Mouse (Mus musculus) small intestine, adult 2 months (tissue): Measurements from ENCODE around the gene 3110082J24Rik.

Experiments
- CTCF ChIP-seq: fragments of 200-500 bp; IDR thresholded peaks from 2 replicates; pipeline ENCODE4 v1.5.1; 2012; ENCODE audit warnings: low read depth, mild to moderate bottlenecking, control low read depth, inconsistent platforms, low read length, moderate library complexity, mixed read lengths; ENCODE audit not compliant: insufficient replicate concordance, insufficient read length; ENCODE audit errors: extremely low read depth
- POLR2A ChIP-seq: fragments of 200-500 bp; IDR thresholded peaks from 2 replicates; pipeline ENCODE4 v1.6.1; 2012; ENCODE audit warnings: low read depth, mild to moderate bottlenecking, control low read depth, inconsistent platforms, low read length, moderate library complexity

DNA sequence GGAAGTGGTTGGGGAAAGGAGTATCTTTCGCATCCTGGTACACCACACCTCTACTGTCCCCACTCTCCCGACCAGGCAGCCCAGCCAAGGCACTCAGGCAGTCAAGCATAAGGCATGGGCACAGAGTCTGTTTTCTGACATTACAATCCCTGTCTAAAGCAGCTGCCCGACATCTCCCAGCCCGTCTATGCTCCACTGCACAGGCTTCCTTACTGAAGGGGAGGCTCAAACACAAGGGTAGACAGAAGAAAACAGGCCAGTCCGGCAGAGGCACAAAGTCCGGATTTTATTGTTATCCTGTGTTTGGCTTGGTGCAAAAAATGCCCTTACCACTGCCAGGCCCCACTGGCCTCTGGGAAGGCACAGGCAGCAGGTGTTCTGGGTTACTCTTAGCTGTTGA, 13.3 kb upstream of the 3110082J24Rik start:
- TF ChIP-seq CTCF = no peak
- no peak for TF ChIP-seq POLR2A
